Mouse (Mus musculus): ENCODE results near the gene Shcbp1l.

GRCm38 (mm10) chr1:153385081-153385480 is 39.9 kb upstream of the Shcbp1l start:
- no peak for TF ChIP-seq GATA1 (IDR thresholded peaks at IDR 0.05; ENCODE audit: low read length)
- no peak for TF ChIP-seq TAL1 (IDR thresholded peaks at IDR 0.05; ENCODE audit: low read length)
